7 mouse cellular contexts compared by ENCODE assay signal in the genomic region with DNA sequence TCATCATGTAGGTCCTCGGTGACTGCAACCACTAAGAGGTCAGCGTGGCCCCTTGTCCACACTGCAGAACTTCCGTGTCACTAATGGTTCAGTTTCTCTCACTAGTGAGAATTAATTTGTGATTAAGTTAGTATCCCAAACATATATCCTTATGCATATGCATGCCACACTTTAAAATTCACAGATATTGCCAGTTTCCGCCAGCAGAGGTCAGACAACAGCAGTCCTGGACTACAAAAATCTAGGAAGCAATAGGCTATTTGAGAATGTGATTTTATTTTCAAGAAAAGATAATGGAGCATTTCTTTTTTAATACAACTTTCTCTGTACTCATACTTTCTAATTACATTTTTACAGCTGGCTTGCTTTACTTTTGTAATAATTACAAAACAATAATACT. TPM values are rescaled to one million over a fixed set of nuclear protein-coding genes. Genes with fewer than 3 reads are reported as not detected.
A peak's percentile ranks its signal among the peaks of the same experiment; 100 is the strongest.
DNase-seq lines count a peak whose midpoint lies in the region; ATAC-seq lines count a peak whose summit lies in the region.

No protein-coding gene starts in this region.

- no peak overlapping the region for H3K4me2 ChIP-seq in intestine, embryonic 14.5 days (ENCODE audit: low read length)
- no peak overlapping the region for H3K4me2 ChIP-seq in intestine, embryonic 15.5 days (replicated peaks)
- no peak overlapping the region for H3K4me2 ChIP-seq in limb, embryonic 11.5 days (ENCODE audit: low read depth, severe bottlenecking)

- no peak for ATAC-seq in intestine, embryonic 14.5 days (replicated peaks; ENCODE audit: low FRiP score, low TSS enrichment, low read depth)
- no peak for ATAC-seq in intestine, embryonic 15.5 days
- ATAC-seq in limb, embryonic 11.5 days (ENCODE audit: insufficient number of reproducible peaks, low FRiP score, low TSS enrichment, low read depth) = no peak

- no peaks in the 10 kb centered on the region for H3K27me3 ChIP-seq in intestine, embryonic 14.5 days (replicated peaks; ENCODE audit: control insufficient read depth, insufficient read depth, low read length)
- H3K27me3 ChIP-seq in intestine, embryonic 15.5 days (replicated peaks) = no peaks in the 10 kb centered on the region
- H3K27me3 ChIP-seq in limb, embryonic 11.5 days (ENCODE audit: control insufficient read depth, insufficient read depth, low read length) = no peaks in the 10 kb centered on the region

- H3K36me3 ChIP-seq in intestine, embryonic 14.5 days (ENCODE audit: control insufficient read depth, insufficient read depth, low read length) = no peaks in the 10 kb centered on the region
- H3K36me3 ChIP-seq in intestine, embryonic 15.5 days = no peaks in the 10 kb centered on the region
- H3K36me3 ChIP-seq in limb, embryonic 11.5 days (ENCODE audit: control insufficient read depth, insufficient read depth, low read length) = no peaks in the 10 kb centered on the region

- DNase-seq in intestine, embryonic 14.5 days (ENCODE audit: low spot score) = peak; percentile 52
- peak; percentile 48 for DNase-seq in NIH3T3 (ENCODE audit: low read depth)
- DNase-seq in embryo, embryonic 10 days (ENCODE audit: low spot score) = peak; percentile 4
- peak; percentile 23 for DNase-seq in limb, embryonic 11.5 days (ENCODE audit: low spot score)
- no peak for DNase-seq in gastrocnemius, postnatal 10 days
- DNase-seq in gastrocnemius, postnatal 25 days = no peak

- no peak overlapping the region for H3K9ac ChIP-seq in intestine, embryonic 14.5 days (ENCODE audit: low read length)
- H3K9ac ChIP-seq in intestine, embryonic 15.5 days = no peak overlapping the region
- H3K9ac ChIP-seq in limb, embryonic 11.5 days (ENCODE audit: low read length) = no peak overlapping the region

- 68% methylated on average over 4 of the region's 4 CpGs for WGBS in intestine, embryonic 14.5 days
- 63% methylated on average over 4 of the region's 4 CpGs for WGBS in intestine, embryonic 15.5 days
- 73% methylated on average over 4 of the region's 4 CpGs for WGBS in limb, embryonic 11.5 days

- H3K4me3 ChIP-seq in intestine, embryonic 14.5 days (ENCODE audit: low read depth, low read length) = no peak overlapping the region
- H3K4me3 ChIP-seq in intestine, embryonic 15.5 days (replicated peaks) = no peak overlapping the region
- H3K4me3 ChIP-seq in limb, embryonic 11.5 days (ENCODE audit: low read depth, low read length) = no peak overlapping the region

- H3K4me1 ChIP-seq in intestine, embryonic 14.5 days (replicated peaks; ENCODE audit: control insufficient read depth, insufficient read depth, low read length) = no peaks in the 10 kb centered on the region
- no peaks in the 10 kb centered on the region for H3K4me1 ChIP-seq in intestine, embryonic 15.5 days (replicated peaks)
- no peaks in the 10 kb centered on the region for H3K4me1 ChIP-seq in limb, embryonic 11.5 days (ENCODE audit: control insufficient read depth, insufficient read depth, low read length)

- no peak overlapping the region for H3K27ac ChIP-seq in intestine, embryonic 14.5 days (ENCODE audit: low read depth)
- no peak overlapping the region for H3K27ac ChIP-seq in intestine, embryonic 15.5 days
- no peak overlapping the region for H3K27ac ChIP-seq in limb, embryonic 11.5 days (replicated peaks; ENCODE audit: low read depth, low read length)

- H3K9me3 ChIP-seq in intestine, embryonic 14.5 days (ENCODE audit: control insufficient read depth, low read length) = no peaks in the 10 kb centered on the region
- no peaks in the 10 kb centered on the region for H3K9me3 ChIP-seq in intestine, embryonic 15.5 days
- no peaks in the 10 kb centered on the region for H3K9me3 ChIP-seq in limb, embryonic 11.5 days (ENCODE audit: control insufficient read depth, low read length)

RNA-seq across cellular contexts. Expression of gene Maob, which starts 51.0 kb away (rescaled TPM):
- 13.7 and 17.7 TPM in 2 replicates for polyA plus RNA-seq in intestine, embryonic 14.5 days (2014; fragmentation: Nextera tagmentation; extraction: Ambion mirVana)
- polyA plus RNA-seq in intestine, embryonic 15.5 days (2015; fragmentation: Nextera tagmentation; extraction: Ambion mirVana) = 99.4 and 117 TPM in 2 replicates
- polyA plus RNA-seq in limb, embryonic 11.5 days (2014; fragmentation: Nextera tagmentation; extraction: Ambion mirVana) = 5.5 and 6.5 TPM in 2 replicates
- total RNA-seq in gastrocnemius, postnatal 10 days (2021) = 1 to 10 TPM; 2.0 to 2.3 TPM
- 1 to 10 TPM; 2.5 to 3.8 TPM for total RNA-seq in gastrocnemius, postnatal 25 days (2021)

Comparison
In these comparisons a context has a peak if more than half of its experiments do, and no peak if none do; other contexts are left out.
1. DNase-seq: peak in intestine, embryonic 14.5 days (single experiment), NIH3T3 (single experiment), embryo, embryonic 10 days (single experiment) and limb, embryonic 11.5 days (single experiment); none in gastrocnemius, postnatal 10 days (single experiment) and gastrocnemius, postnatal 25 days (single experiment).